Mouse (Mus musculus) liver, postnatal 0 days (tissue): Measurements from ENCODE around the gene Stx3. TPM values are rescaled to one million over a fixed set of nuclear protein-coding genes. Genes with fewer than 3 reads are reported as not detected.

Experiments
- ATAC-seq: fragments of 200-750 bp; cut with Nextera tagmentation; 2 replicates; pipeline ENCODE4 v1.8.0; 2017; ENCODE audit warnings: mild to moderate bottlenecking, moderate library complexity
- DNase-seq: peaks from one replicate; pipeline ENCODE4 v3.0.0-alpha.2; 2016
- H3K27ac ChIP-seq: fragments of 300-500 bp; sonication (generic); 2 replicates; pipeline ENCODE4 v1.5.1; 2014; ENCODE audit warnings: antibody characterized with exemption, moderate library complexity, mild to moderate bottlenecking, low read depth
- H3K27me3 ChIP-seq: fragments of 300-500 bp; sonication (generic); 2 replicates; pipeline ENCODE4 v1.6.1; 2014; ENCODE audit warnings: low read length, control low read depth, mixed read lengths; ENCODE audit not compliant: insufficient read depth
- H3K36me3 ChIP-seq: fragments of 300-500 bp; sonication (generic); replicated peaks from 2 replicates; pipeline ENCODE4 v1.6.1; 2014; ENCODE audit warnings: mild to moderate bottlenecking, control low read depth, low read length, moderate library complexity, mixed read lengths; ENCODE audit not compliant: insufficient read depth
- H3K4me1 ChIP-seq: fragments of 300-500 bp; sonication (generic); 2 replicates; pipeline ENCODE4 v1.6.1; 2014; ENCODE audit warnings: antibody characterized with exemption, mild to moderate bottlenecking, control low read depth; ENCODE audit not compliant: insufficient read depth
- H3K4me2 ChIP-seq: fragments of 300-500 bp; sonication (generic); 2 replicates; pipeline ENCODE4 v1.6.1; 2014; ENCODE audit warnings: low read depth, mild to moderate bottlenecking, low read length, moderate library complexity, mixed read lengths
- H3K4me3 ChIP-seq: fragments of 300-500 bp; sonication (generic); 2 replicates; pipeline ENCODE4 v1.5.1; 2014; ENCODE audit warnings: low read depth, low read length
- H3K9ac ChIP-seq: fragments of 300-500 bp; sonication (generic); replicated peaks from 2 replicates; pipeline ENCODE4 v1.6.1; 2014; ENCODE audit warnings: mild to moderate bottlenecking, moderate library complexity
- H3K9me3 ChIP-seq: fragments of 300-500 bp; sonication (generic); 2 replicates; pipeline ENCODE4 v1.6.1; 2016; ENCODE audit warnings: mild to moderate bottlenecking, control low read depth, low read length, mixed read lengths
- CTCF ChIP-seq: sonication (generic); IDR thresholded peaks from 2 replicates; pipeline ENCODE4 v1.5.1; 2016; ENCODE audit warnings: antibody characterized with exemption, low read depth
- EP300 ChIP-seq: IDR thresholded peaks from 2 replicates; pipeline ENCODE4 v1.6.1; 2016; ENCODE audit warnings: antibody characterized with exemption, low read depth, mild to moderate bottlenecking
- WGBS: fragments of 180-500 bp; shearing (Covaris S2); extraction: QIAGEN DNeasy Blood & Tissue Kit; methylation state at CpG from one replicate; pipeline ENCODE4 v1.1.7; 2014; ENCODE audit not compliant: insufficient replicate concordance; 5-methylcytosine and 5-hydroxymethylcytosine counted together
- polyA plus RNA-seq: library from polyadenylated mRNA; unstranded; fragments of >200 nt; fragmentation: Nextera tagmentation; extraction: Ambion mirVana; gene quantifications from 2 replicates; pipeline ENCODE4 v1.2.1, GENCODE M21; 2015

Gene Stx3
- polyA plus RNA-seq, 1 experiment from 2014 or later: 3.7 TPM

- no peak overlapping the region for H3K27ac ChIP-seq
- H3K36me3 ChIP-seq: no peaks in the 10 kb centered on the region
- peak overlapping the region; percentile 88 for H3K4me2 ChIP-seq
- H3K4me3 ChIP-seq: 0 out of 2 replicates have a peak overlapping the region, but pooled peaks have one; percentile 67
- no peaks in the 10 kb centered on the region; the same call in 1 of the 2 replicates for H3K4me1 ChIP-seq
- ATAC-seq: no peak
- H3K9me3 ChIP-seq: no peaks in the 10 kb centered on the region
- peaks cover 29% of the 10 kb centered on the region for H3K27me3 ChIP-seq
- DNase-seq: no peak
- H3K9ac ChIP-seq: no peak overlapping the region
- 23% methylated on average over 5 of the region's 5 CpGs for WGBS
- TF ChIP-seq CTCF (no peak), EP300 (no peak)
Measured at GRCm38 (mm10) chr19:11817586-11817985, 1.6 kb downstream of the Stx3 start.

GRCm38 (mm10) chr19:11816706-11817105, 2.5 kb downstream of the Stx3 start:
- Histone ChIP-seq H3K9me3 (no peaks in the 10 kb centered on the region), H3K4me3 (no peak overlapping the region), H3K36me3 (no peaks in the 10 kb centered on the region), H3K4me1 (peaks cover 4% of the 10 kb centered on the region), H3K4me2 (no peak overlapping the region), H3K9ac (no peak overlapping the region), H3K27ac (no peak overlapping the region), H3K27me3 (peaks cover 29% of the 10 kb centered on the region)
- DNase-seq (no peak), ATAC-seq (no peak)
- WGBS: 58% methylated on average over 6 of the region's 6 CpGs
- no peak for TF ChIP-seq CTCF
- TF ChIP-seq EP300: no peak

- Histone ChIP-seq H3K27ac (no peak overlapping the region), H3K27me3 (peaks cover 24% of the 10 kb centered on the region), H3K9me3 (no peaks in the 10 kb centered on the region), H3K4me1 (peaks cover 4% of the 10 kb centered on the region), H3K4me3 (no peak overlapping the region), H3K9ac (no peak overlapping the region), H3K4me2 (no peak overlapping the region), H3K36me3 (no peaks in the 10 kb centered on the region)
- ATAC-seq: no peak
- TF ChIP-seq EP300: no peak
- TF ChIP-seq CTCF: no peak
- DNase-seq: no peak
- 60% methylated on average over 6 of the region's 6 CpGs for WGBS
Measured at GRCm38 (mm10) chr19:11814742-11815333, 4.4 kb downstream of the Stx3 start.

DNA sequence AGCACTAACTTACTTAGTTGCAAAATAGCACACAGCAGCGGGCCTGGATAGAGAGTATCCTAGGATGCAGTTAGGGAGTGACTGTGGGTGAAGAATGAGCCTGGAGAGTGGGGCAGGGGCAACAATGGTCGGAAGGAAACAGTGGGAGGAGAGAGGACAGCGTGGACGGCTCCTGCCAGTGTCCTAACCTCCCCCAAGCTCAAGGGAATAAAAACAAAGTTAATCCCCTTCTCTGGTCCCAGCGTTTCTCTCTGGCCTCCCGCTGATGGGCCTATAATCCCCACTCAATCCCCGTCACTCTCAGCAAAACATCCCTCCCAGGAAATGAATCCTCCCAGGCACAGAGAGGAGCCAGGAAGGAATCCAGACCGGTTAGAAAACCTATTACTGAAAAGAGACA, 5.6 kb downstream of the Stx3 start:
- 29% methylated on average over 8 of the region's 8 CpGs for WGBS
- DNase-seq: no peak
- Histone ChIP-seq H3K36me3 (no peaks in the 10 kb centered on the region), H3K4me1 (peaks cover 4% of the 10 kb centered on the region), H3K4me2 (no peak overlapping the region), H3K4me3 (no peak overlapping the region), H3K27ac (no peak overlapping the region), H3K9ac (no peak overlapping the region), H3K27me3 (peaks cover 13% of the 10 kb centered on the region), H3K9me3 (no peaks in the 10 kb centered on the region)
- TF ChIP-seq CTCF (no peak), EP300 (no peak)
- no peak; the same call in 1 of the 2 replicates for ATAC-seq

DNA sequence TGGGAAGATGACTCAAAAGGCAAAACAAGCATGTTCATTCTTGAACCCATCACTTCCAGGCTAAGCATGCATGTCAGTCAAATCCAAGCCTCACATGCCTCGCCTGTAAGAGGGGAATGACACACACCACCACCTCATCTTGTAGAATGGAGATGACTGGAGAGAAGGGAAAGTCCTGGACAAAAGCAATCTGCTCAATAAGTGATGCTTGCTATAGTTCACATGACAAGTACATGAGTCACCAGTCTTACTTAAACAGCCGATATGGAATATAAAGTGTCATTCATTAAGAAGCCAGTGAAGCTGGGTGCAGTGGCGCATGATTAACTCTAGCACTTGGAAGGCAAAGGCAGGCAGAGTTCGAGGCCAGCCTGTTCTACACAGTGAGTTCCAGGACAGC, 6.1 kb downstream of the Stx3 start:
- H3K4me2 ChIP-seq: no peak overlapping the region
- no peak overlapping the region for H3K9ac ChIP-seq
- no peak overlapping the region for H3K27ac ChIP-seq
- no peak overlapping the region for H3K4me3 ChIP-seq
- ATAC-seq (no peak), DNase-seq (no peak)
- TF ChIP-seq EP300: no peak
- no peak for TF ChIP-seq CTCF
- H3K27me3 ChIP-seq: peaks cover 9% of the 10 kb centered on the region
- 71% methylated on average over 4 of the region's 4 CpGs for WGBS
- H3K9me3 ChIP-seq: no peaks in the 10 kb centered on the region
- peaks cover 4% of the 10 kb centered on the region for H3K4me1 ChIP-seq
- no peaks in the 10 kb centered on the region for H3K36me3 ChIP-seq

DNA sequence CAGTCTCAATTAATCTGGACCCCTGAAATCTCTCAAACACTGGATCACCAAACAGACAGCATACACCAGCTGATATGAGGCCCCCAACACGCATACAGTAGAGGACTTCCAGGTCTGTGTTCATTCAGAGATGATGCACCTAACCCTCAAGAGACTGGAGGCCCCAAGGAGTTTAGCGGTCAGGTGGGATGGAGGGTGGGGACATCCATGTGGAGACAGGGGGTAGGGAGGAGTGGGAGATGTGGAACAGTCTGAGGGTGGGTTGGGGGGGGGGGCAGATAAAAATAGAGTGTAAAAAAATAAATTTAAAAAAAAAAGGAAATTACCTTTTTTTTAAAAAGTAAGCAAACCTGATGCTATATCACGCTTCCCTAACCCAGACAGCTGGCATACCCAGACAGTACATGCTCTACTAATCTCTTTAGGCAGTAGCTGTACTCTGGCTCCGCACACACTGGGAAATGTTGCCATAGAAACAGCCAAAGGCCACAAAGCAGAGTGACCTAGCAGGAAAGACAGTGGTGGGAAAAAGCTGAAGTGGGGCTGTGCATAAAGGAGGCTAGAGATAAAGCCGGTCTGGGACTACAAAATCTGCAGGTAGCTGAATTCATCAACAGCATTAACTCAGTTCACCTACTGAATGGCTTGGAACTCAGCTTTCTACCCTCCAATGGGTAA, 7.4 kb downstream of the Stx3 start:
- Histone ChIP-seq H3K4me3 (no peak overlapping the region), H3K4me2 (no peak overlapping the region), H3K27ac (no peak overlapping the region), H3K36me3 (no peaks in the 10 kb centered on the region), H3K4me1 (peaks cover 7% of the 10 kb centered on the region), H3K9me3 (no peaks in the 10 kb centered on the region), H3K27me3 (0 out of 2 replicates have a peak, but pooled peaks cover 4% of the 10 kb centered on the region), H3K9ac (no peak overlapping the region)
- TF ChIP-seq EP300 (no peak), CTCF (no peak)
- 37% methylated on average over 5 of the region's 5 CpGs for WGBS
- DNase-seq: no peak
- peak; percentile 36; the same call in 1 of the 2 replicates for ATAC-seq
